Mouse (Mus musculus) forebrain, embryonic 12.5 days (tissue): ENCODE measurements around the gene Slc9a3r1. TPM values are rescaled to one million over a fixed set of nuclear protein-coding genes. Genes with fewer than 3 reads are reported as not detected.

Experiments used
- ATAC-seq: fragments of 200-750 bp; cut with Nextera tagmentation; 2 replicates; pipeline ENCODE4 v1.8.0; 2017; ENCODE audit warnings: moderate TSS enrichment; ENCODE audit not compliant: low FRiP score
- H3K27ac ChIP-seq: fragments of 300-500 bp; sonication (generic); 2 replicates; pipeline ENCODE4 v1.5.1; 2016; ENCODE audit warnings: mild to moderate bottlenecking
- H3K27me3 ChIP-seq: fragments of 300-500 bp; sonication (generic); 2 replicates; pipeline ENCODE4 v1.6.1; 2016; ENCODE audit warnings: mild to moderate bottlenecking
- H3K36me3 ChIP-seq: fragments of 300-500 bp; sonication (generic); replicated peaks from 2 replicates; pipeline ENCODE4 v1.6.1; 2016; ENCODE audit warnings: mild to moderate bottlenecking
- H3K4me1 ChIP-seq: fragments of 300-500 bp; sonication (generic); 2 replicates; pipeline ENCODE4 v1.6.1; 2016
- H3K4me2 ChIP-seq: fragments of 300-500 bp; sonication (generic); 2 replicates; pipeline ENCODE4 v1.6.1; 2016; ENCODE audit warnings: mild to moderate bottlenecking, moderate library complexity
- H3K4me3 ChIP-seq: fragments of 300-500 bp; sonication (generic); replicated peaks from 2 replicates; pipeline ENCODE4 v1.5.1; 2016; ENCODE audit warnings: mild to moderate bottlenecking
- H3K9ac ChIP-seq: fragments of 300-500 bp; sonication (generic); 2 replicates; pipeline ENCODE4 v1.6.1; 2016; ENCODE audit warnings: mild to moderate bottlenecking
- H3K9me3 ChIP-seq: fragments of 300-500 bp; sonication (generic); 2 replicates; pipeline ENCODE4 v1.6.1; 2016
- WGBS: fragments of 180-500 bp; shearing (Covaris S2); methylation state at CpG from one replicate; pipeline ENCODE4 v1.1.7; 2016; 5-methylcytosine and 5-hydroxymethylcytosine counted together
- polyA plus RNA-seq: library from polyadenylated mRNA; unstranded; fragments of >200 nt; fragmentation: Nextera tagmentation; extraction: Ambion mirVana; gene quantifications from 2 replicates; pipeline ENCODE4 v1.2.1, GENCODE M21; 2016

Slc9a3r1 gene
- polyA plus RNA-seq: 31.3 and 32.2 TPM in 2 replicates

DNA sequence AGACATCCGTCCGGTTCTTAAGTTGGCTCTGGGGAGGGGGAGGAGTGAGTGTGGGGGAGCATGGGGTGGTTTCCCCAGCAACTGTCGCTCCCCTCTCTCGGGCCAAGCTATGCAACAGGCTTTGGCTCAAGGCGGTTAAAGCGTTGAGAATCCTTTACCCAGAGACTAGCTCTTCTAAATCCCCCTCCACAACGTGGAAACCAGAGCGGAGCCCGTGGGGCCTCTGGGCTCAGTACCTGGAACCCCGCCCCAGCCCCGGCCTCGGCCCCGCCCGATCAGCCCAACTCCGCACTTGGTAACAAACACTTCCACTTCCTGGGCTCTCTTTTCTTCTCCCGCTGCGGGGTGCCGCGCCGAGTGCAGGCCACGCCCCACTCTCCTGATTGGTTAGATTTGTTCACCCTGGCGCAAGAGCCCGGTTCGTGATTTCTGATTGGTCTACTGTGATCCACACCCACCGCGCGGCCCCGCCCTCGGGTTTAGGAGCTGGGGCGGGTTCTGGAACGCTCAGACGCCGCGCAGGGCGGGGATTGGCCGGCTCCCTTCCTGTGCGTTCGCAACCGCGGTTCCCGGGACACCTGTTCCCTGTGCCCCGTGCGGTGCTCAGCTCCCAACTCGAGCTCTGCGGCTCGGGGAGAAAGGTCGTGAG, at the start of gene Slc9a3r1:
Slc9a3r1 (plus strand) TSS at position 510 of the 649 bp plus-strand sequence.
- H3K4me2 ChIP-seq: peak within 1 kb of the TSS; percentile 82
- ATAC-seq: peak; percentile 97
- peak within 1 kb of the TSS; percentile 62 for H3K4me3 ChIP-seq
- H3K9ac ChIP-seq: peak within 1 kb of the TSS; percentile 65
- peaks cover 38% of the 10 kb centered on the region for H3K4me1 ChIP-seq
- no peaks in the 10 kb centered on the region for H3K36me3 ChIP-seq
- 0 out of 2 replicates have a peak within 1 kb of the TSS, but pooled peaks have one; percentile 25 for H3K27ac ChIP-seq
- under 1% methylated on average over 47 of the region's 47 CpGs for WGBS
- H3K27me3 ChIP-seq: peaks cover 53% of the 10 kb centered on the region
- no peaks in the 10 kb centered on the region for H3K9me3 ChIP-seq

- Histone ChIP-seq H3K4me3 (no peak overlapping the region), H3K9ac (no peak overlapping the region), H3K4me2 (no peak overlapping the region), H3K27me3 (no peaks in the 10 kb centered on the region; the same call in 1 of the 2 replicates), H3K27ac (no peak overlapping the region), H3K9me3 (no peaks in the 10 kb centered on the region), H3K36me3 (no peaks in the 10 kb centered on the region), H3K4me1 (no peaks in the 10 kb centered on the region)
- no peak for ATAC-seq
- 81% methylated on average over 9 of the region's 9 CpGs for WGBS
Measured at GRCm38 (mm10) chr11:115119409-115119808, 43.7 kb upstream of the Slc9a3r1 start.

GRCm38 (mm10) chr11:115128483-115128882, 34.7 kb upstream of the Slc9a3r1 start:
- Histone ChIP-seq H3K4me2 (no peak overlapping the region), H3K4me3 (no peak overlapping the region), H3K9me3 (no peaks in the 10 kb centered on the region), H3K27me3 (peaks cover 4% of the 10 kb centered on the region; the same call in 1 of the 2 replicates), H3K27ac (no peak overlapping the region), H3K4me1 (no peaks in the 10 kb centered on the region), H3K36me3 (no peaks in the 10 kb centered on the region), H3K9ac (no peak overlapping the region)
- no peak for ATAC-seq
- WGBS: 84% methylated on average over 4 of the region's 4 CpGs

DNA sequence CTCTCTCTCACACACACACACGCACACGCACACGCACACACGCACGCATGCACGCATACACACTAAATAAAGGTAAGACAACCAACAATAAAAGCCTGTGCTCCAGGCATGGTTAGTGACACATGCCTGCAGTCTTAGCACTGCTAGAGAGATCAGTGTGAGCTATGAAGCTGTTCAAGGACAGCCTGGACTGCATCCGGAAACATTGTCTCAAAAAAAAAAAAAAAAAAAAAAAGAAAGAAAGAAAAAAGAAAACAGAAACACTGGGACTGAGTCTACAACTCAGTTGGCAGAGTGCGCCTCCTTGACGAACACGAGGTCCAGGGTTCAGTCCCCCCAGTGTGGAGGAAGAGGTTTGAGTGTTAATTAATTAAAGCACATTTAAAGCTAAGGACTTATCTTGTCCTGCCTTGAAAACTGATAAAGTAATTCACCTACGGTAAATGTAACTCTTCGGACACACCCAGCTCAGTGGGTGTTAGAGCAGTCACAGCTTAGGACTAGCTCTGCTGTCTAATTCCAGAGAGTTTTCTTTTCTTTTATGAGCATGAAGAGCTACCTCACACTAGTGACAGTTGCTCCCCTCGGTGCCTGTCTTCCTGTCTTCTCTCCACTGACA, 33.5 kb upstream of the Slc9a3r1 start:
- Histone ChIP-seq H3K9me3 (no peaks in the 10 kb centered on the region), H3K4me3 (no peak overlapping the region), H3K9ac (no peak overlapping the region), H3K4me2 (no peak overlapping the region), H3K27me3 (peaks cover 4% of the 10 kb centered on the region; the same call in 1 of the 2 replicates), H3K27ac (no peak overlapping the region), H3K36me3 (no peaks in the 10 kb centered on the region), H3K4me1 (no peaks in the 10 kb centered on the region)
- WGBS: 83% methylated on average over 13 of the region's 13 CpGs
- no peak for ATAC-seq

DNA sequence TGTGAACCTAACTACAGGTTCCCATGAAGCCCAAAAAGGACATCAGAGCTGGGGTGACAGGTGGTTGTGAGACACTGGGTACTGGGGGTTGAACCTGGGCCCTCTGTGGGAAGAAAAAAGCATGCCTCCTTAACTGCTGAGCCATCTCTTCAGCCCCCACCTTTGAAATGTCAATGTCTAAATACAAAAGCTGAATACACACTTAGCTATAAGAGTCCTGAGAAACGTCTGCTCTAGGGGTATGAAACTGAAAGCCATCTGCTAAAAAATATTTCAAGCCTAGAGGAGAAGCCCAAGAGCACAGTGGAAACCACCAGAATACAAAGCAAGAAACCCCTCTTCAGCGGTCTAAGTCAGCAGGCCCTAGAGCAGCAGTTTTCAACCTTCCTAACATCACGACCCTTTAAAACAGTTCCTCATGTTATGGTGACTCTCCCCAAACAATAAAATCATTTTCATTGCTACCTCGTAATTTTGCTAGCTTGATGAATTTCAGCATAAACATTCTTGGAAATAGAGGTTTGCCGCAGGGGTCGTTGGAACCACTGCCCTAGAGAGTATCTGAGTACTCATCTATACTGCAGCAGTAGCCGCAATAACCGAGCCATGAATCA, 31.3 kb upstream of the Slc9a3r1 start:
- H3K4me3 ChIP-seq: no peak overlapping the region
- H3K27me3 ChIP-seq: no peaks in the 10 kb centered on the region
- no peak overlapping the region for H3K4me2 ChIP-seq
- H3K9me3 ChIP-seq: no peaks in the 10 kb centered on the region
- H3K9ac ChIP-seq: no peak overlapping the region
- no peaks in the 10 kb centered on the region for H3K36me3 ChIP-seq
- ATAC-seq: no peak
- no peaks in the 10 kb centered on the region for H3K4me1 ChIP-seq
- 90% methylated on average over 8 of the region's 8 CpGs for WGBS
- no peak overlapping the region for H3K27ac ChIP-seq

GRCm38 (mm10) chr11:115133800-115134199, 29.3 kb upstream of the Slc9a3r1 start, which contains the start of gene Cd300lf:
Gene Cd300lf (minus strand): TSS chr11:115133992.
- 85% methylated on average over 8 of the region's 8 CpGs for whole genome bisulfite sequencing
- no peaks in the 10 kb centered on the region for H3K27me3 ChIP-seq
- H3K9ac ChIP-seq: no peak within 1 kb of the TSS
- ATAC-seq: no peak
- no peak within 1 kb of the TSS for H3K4me2 ChIP-seq
- H3K4me3 ChIP-seq: no peak within 1 kb of the TSS
- H3K9me3 ChIP-seq: no peaks in the 10 kb centered on the region
- no peak within 1 kb of the TSS for H3K27ac ChIP-seq
- no peaks in the 10 kb centered on the region for H3K4me1 ChIP-seq
- H3K36me3 ChIP-seq: no peaks in the 10 kb centered on the region

DNA sequence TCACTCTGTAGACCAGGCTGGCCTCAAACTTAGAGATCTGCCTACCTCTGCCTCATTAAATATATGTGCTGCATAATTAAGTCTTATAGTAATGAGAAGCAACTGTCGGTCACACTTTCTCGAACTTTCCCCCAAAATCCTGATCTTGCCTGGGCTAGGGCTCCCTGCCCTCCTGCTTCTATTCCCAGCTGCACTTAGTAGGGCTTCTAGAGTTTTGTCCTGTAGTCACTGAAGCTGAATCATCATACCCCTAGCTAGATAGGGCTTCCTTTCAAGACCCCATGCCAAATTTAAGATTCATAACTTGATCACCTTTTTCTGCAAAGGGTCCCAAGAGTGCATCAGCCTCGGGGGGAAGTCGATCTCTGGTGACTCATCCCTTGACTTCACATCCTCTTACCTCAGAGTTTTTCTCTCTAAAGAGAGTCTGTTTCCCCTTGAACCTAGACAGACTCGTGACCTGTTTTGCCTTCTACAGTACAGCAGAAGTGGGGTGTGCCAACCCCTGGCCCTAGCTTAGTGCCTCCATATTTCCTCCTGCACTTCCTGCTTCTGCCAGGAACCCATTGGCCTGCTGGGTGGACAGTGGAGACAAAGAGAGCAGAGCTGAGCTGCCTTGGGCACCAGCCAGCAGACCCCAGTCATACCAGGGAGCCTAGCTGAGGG, 24.4 kb upstream of the Slc9a3r1 start:
- no peak overlapping the region for H3K4me3 ChIP-seq
- H3K36me3 ChIP-seq: no peaks in the 10 kb centered on the region
- no peak overlapping the region for H3K27ac ChIP-seq
- H3K4me2 ChIP-seq: no peak overlapping the region
- no peaks in the 10 kb centered on the region for H3K4me1 ChIP-seq
- no peak overlapping the region for H3K9ac ChIP-seq
- H3K27me3 ChIP-seq: no peaks in the 10 kb centered on the region
- H3K9me3 ChIP-seq: no peaks in the 10 kb centered on the region
- ATAC-seq: no peak
- WGBS: 89% methylated on average over 5 of the region's 5 CpGs

GRCm38 (mm10) chr11:115141970-115142369, 21.2 kb upstream of the Slc9a3r1 start:
- Histone ChIP-seq H3K27me3 (no peaks in the 10 kb centered on the region), H3K4me1 (no peaks in the 10 kb centered on the region), H3K4me3 (no peak overlapping the region), H3K4me2 (no peak overlapping the region), H3K9ac (no peak overlapping the region), H3K9me3 (no peaks in the 10 kb centered on the region), H3K27ac (no peak overlapping the region), H3K36me3 (no peaks in the 10 kb centered on the region)
- 86% methylated on average over 2 of the region's 2 CpGs for WGBS
- ATAC-seq: no peak

DNA sequence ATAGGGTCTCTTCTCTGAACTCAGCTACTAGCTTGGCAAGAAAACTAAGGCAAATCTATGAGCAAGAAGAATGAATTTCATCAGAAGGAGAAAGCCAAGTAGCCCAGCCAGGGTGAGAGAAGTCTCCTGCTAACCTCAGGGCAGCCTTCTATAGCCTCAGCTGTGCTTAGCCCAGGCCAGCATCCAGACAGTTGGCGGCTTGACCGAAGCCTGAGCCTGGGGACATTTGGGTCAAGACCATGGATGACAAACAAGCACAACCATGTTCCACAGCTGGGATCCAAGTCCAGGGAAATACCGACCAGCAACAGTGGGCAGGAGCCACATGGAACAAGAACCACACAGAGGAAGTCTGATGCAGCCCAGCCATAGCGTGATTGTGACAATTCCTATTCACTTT, 15.3 kb upstream of the Slc9a3r1 start:
- Histone ChIP-seq H3K36me3 (no peaks in the 10 kb centered on the region), H3K9me3 (no peaks in the 10 kb centered on the region), H3K4me1 (peaks cover 13% of the 10 kb centered on the region), H3K9ac (no peak overlapping the region), H3K4me3 (no peak overlapping the region), H3K27ac (no peak overlapping the region), H3K27me3 (peaks cover 8% of the 10 kb centered on the region; the same call in 1 of the 2 replicates), H3K4me2 (no peak overlapping the region)
- ATAC-seq: no peak
- WGBS: 85% methylated on average over 4 of the region's 4 CpGs

DNA sequence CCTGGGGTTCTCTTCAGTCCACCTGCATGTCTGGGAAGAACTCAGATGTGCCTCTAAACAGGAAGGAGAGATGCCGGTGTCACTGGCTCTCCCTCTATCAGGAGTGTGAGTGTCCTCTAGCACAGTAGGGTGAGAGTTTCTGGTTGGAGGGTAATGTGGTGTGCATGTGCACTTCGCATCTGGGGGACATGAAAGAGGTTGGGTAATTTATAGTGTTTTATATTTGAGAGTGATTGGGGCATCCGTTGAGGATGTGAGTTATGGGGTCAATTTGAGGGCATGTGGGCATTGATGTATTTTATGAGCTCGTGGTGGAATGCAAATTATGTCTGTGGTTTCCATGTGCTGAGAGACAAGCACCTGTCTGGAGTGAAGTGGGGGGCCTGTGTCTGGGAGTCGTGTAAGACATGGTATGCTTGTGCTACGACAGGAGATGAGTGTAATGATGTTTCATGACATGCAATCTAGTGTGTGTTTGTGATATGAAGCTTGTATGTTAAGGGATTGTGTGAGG, 12.3 kb upstream of the Slc9a3r1 start:
- no peak overlapping the region for H3K4me2 ChIP-seq
- ATAC-seq: no peak
- H3K9ac ChIP-seq: no peak overlapping the region
- no peaks in the 10 kb centered on the region for H3K9me3 ChIP-seq
- H3K4me1 ChIP-seq: peaks cover 23% of the 10 kb centered on the region
- H3K4me3 ChIP-seq: no peak overlapping the region
- peaks cover 38% of the 10 kb centered on the region for H3K27me3 ChIP-seq
- H3K27ac ChIP-seq: no peak overlapping the region
- 78% methylated on average over 6 of the region's 6 CpGs for WGBS
- no peaks in the 10 kb centered on the region for H3K36me3 ChIP-seq

GRCm38 (mm10) chr11:115151755-115152429, 11.2 kb upstream of the Slc9a3r1 start:
- Histone ChIP-seq H3K4me2 (peak overlapping the region; percentile 52), H3K4me3 (peak overlapping the region; percentile 32), H3K4me1 (peaks cover 23% of the 10 kb centered on the region), H3K9me3 (no peaks in the 10 kb centered on the region), H3K9ac (peak overlapping the region; percentile 34; the same call in 1 of the 2 replicates), H3K27me3 (peaks cover 48% of the 10 kb centered on the region), H3K36me3 (no peaks in the 10 kb centered on the region), H3K27ac (no peak overlapping the region)
- 8% methylated on average over 15 of the region's 15 CpGs for WGBS
- ATAC-seq: peak; percentile 81
